Comparison of ENCODE assay signal across 13 mouse cellular contexts in genomic region chr16:93584976-93585702, GRCm38 (mm10). TPM values are rescaled to one million over a fixed set of nuclear protein-coding genes. Genes with fewer than 3 reads are reported as not detected.
DNase-seq lines count a peak whose midpoint lies in the region; ATAC-seq and TF ChIP-seq lines count a peak whose summit lies in the region.
"Had no signal": no experiment of that assay in that cellular context is flagged by ENCODE, and none has a peak within 500 bp of the region (broad histone marks: within the 10 kb centered on the region; RNA-seq: fewer than 3 reads in every experiment).

No protein-coding gene starts in this region.

- H3K9ac ChIP-seq in liver, postnatal 0 days (replicated peaks): no peak overlapping the region
- no peak overlapping the region for H3K9ac ChIP-seq in liver, embryonic 12.5 days
- H3K9ac ChIP-seq: heart, embryonic 13.5 days had no signal

- peak overlapping the region; percentile 52 for H3K4me2 ChIP-seq in liver, postnatal 0 days (ENCODE audit: low read depth, low read length)
- no peak overlapping the region for H3K4me2 ChIP-seq in liver, embryonic 12.5 days
- H3K4me2 ChIP-seq: heart, embryonic 13.5 days had no signal

- TF ChIP-seq EP300 in liver, postnatal 0 days (IDR thresholded peaks at IDR 0.05; ENCODE audit: low read depth): no peak

- TF ChIP-seq CTCF in liver, postnatal 0 days (IDR thresholded peaks at IDR 0.05; ENCODE audit: low read depth): no peak
- TF ChIP-seq CTCF in layer of hippocampus, adult 2 months (conservative IDR thresholded peaks at IDR 0.05): no peak

- peaks cover 12% of the 10 kb centered on the region; the same call in 1 of the 2 replicates for H3K4me1 ChIP-seq in liver, postnatal 0 days (ENCODE audit: insufficient read depth)
- peaks cover 31% of the 10 kb centered on the region for H3K4me1 ChIP-seq in liver, embryonic 12.5 days

- no peaks in the 10 kb centered on the region for H3K27me3 ChIP-seq in liver, postnatal 0 days (ENCODE audit: insufficient read depth, low read length)
- no peaks in the 10 kb centered on the region for H3K27me3 ChIP-seq in liver, embryonic 12.5 days (replicated peaks)
- H3K27me3 ChIP-seq: heart, embryonic 13.5 days had no signal

- intact Hi-C loops in gastrocnemius, postnatal 36 days (cut with DNase I): no loop called here

- 72% methylated on average over 24 of the region's 24 CpGs for WGBS in liver, postnatal 0 days (ENCODE audit: insufficient replicate concordance)
- WGBS in liver, embryonic 12.5 days (ENCODE audit: insufficient replicate concordance): 71% methylated on average over 24 of the region's 24 CpGs

- 0 out of 2 replicates have a peak, but pooled peaks have one; percentile 9 for ATAC-seq in liver, postnatal 0 days
- no peak for ATAC-seq in liver, embryonic 12.5 days
- ATAC-seq in inflammation-experienced regulatory T-cells, adult 6 months: peak; percentile 24
- ATAC-seq: hindbrain, postnatal 0 days had no signal

- DNase-seq in gastrocnemius, postnatal 10 days: peak; percentile 30
- no peak for DNase-seq in gastrocnemius, postnatal 36 days
- no peak for DNase-seq in liver, postnatal 0 days
- DNase-seq in CD4-positive, CD25-positive, alpha-beta regulatory T cell, adult 2 months (ENCODE audit: low read depth, low spot score): peak; percentile 53
- DNase-seq in layer of hippocampus, adult 2 months (ENCODE audit: low spot score in 2 of 2): no peak
- DNase-seq in cerebellum, adult 9-11 months: no peak
- DNase-seq: adrenal gland, postnatal 14 days; cerebellum, adult 11 months; liver had no signal

- peak overlapping the region; percentile 44; the same call in 1 of the 2 replicates for H3K27ac ChIP-seq in liver, postnatal 0 days (ENCODE audit: low read depth)
- H3K27ac ChIP-seq in liver, embryonic 12.5 days: no peak overlapping the region
- H3K27ac ChIP-seq in layer of hippocampus, adult 2 months: no peak overlapping the region
- H3K27ac ChIP-seq: heart, embryonic 13.5 days; hindbrain, postnatal 0 days had no signal

- H3K36me3 ChIP-seq in liver, postnatal 0 days (replicated peaks; ENCODE audit: insufficient read depth, low read length): peaks cover 12% of the 10 kb centered on the region
- peaks cover 22% of the 10 kb centered on the region for H3K36me3 ChIP-seq in liver, embryonic 12.5 days

- H3K4me3 ChIP-seq in liver, postnatal 0 days (ENCODE audit: low read depth, low read length): no peak overlapping the region
- no peak overlapping the region for H3K4me3 ChIP-seq in liver, embryonic 12.5 days
- H3K4me3 ChIP-seq in layer of hippocampus, adult 2 months: no peak overlapping the region
- H3K4me3 ChIP-seq: heart, embryonic 13.5 days had no signal

- H3K9me3 ChIP-seq in liver, postnatal 0 days (ENCODE audit: low read length): no peaks in the 10 kb centered on the region
- no peaks in the 10 kb centered on the region for H3K9me3 ChIP-seq in liver, embryonic 12.5 days (replicated peaks)
- H3K9me3 ChIP-seq: heart, embryonic 13.5 days had no signal

RNA-seq across cellular contexts. Expression of gene Setd4, which starts 18.7 kb away (rescaled TPM):
- total RNA-seq in gastrocnemius, postnatal 10 days (2021): 1 to 10 TPM; 1.7 to 3.2 TPM
- 1 to 10 TPM; 1.0 to 1.4 TPM for total RNA-seq in gastrocnemius, postnatal 36 days (2021)
- polyA plus RNA-seq in liver, postnatal 0 days (2015; fragmentation: Nextera tagmentation; extraction: Ambion mirVana): 6.0 and 6.3 TPM in 2 replicates
- 6.5 and 7.6 TPM in 2 replicates for polyA plus RNA-seq in liver, embryonic 12.5 days (2016; fragmentation: Nextera tagmentation; extraction: Ambion mirVana)
- polyA plus RNA-seq in inflammation-experienced regulatory T-cells, adult 6 months (2017; shearing (Covaris generic)): 10 to 100 TPM; 17.7 to 40.4 (median 40.3) TPM
- 10 to 100 TPM in 1 of 2 experiments, 1 to 10 TPM in 1; 9.6 to 12.9 TPM for total RNA-seq in layer of hippocampus, adult 2 months (2021)

RNA-seq across cellular contexts. Expression of gene Cbr1, which starts 20.5 kb away (rescaled TPM):
- total RNA-seq in gastrocnemius, postnatal 10 days (2021): 10 to 100 TPM; 20.4 to 22.7 TPM
- total RNA-seq in gastrocnemius, postnatal 36 days (2021): 10 to 100 TPM; 19.3 to 24.6 TPM
- 131 and 174 TPM in 2 replicates for polyA plus RNA-seq in liver, postnatal 0 days (2015; fragmentation: Nextera tagmentation; extraction: Ambion mirVana)
- polyA plus RNA-seq in liver, embryonic 12.5 days (2016; fragmentation: Nextera tagmentation; extraction: Ambion mirVana): 24.1 and 28.0 TPM in 2 replicates
- 10 to 100 TPM; 20.1 to 44.4 (median 44.1) TPM for polyA plus RNA-seq in inflammation-experienced regulatory T-cells, adult 6 months (2017; shearing (Covaris generic))
- total RNA-seq in layer of hippocampus, adult 2 months (2021): 10 to 100 TPM; 70.0 to 75.4 TPM

RNA-seq across cellular contexts. Expression of gene Gm5678, which starts 42.8 kb away (rescaled TPM):
- total RNA-seq in gastrocnemius, postnatal 10 days (2021): 1 to 10 TPM; 1.3 to 1.8 TPM
- 1 to 10 TPM in 1 of 2 experiments, under 1 TPM in 1; 0.69 to 1.5 TPM for total RNA-seq in gastrocnemius, postnatal 36 days (2021)
- polyA plus RNA-seq in liver, postnatal 0 days (2015; fragmentation: Nextera tagmentation; extraction: Ambion mirVana): not detected in 2 replicates
- polyA plus RNA-seq in liver, embryonic 12.5 days (2016; fragmentation: Nextera tagmentation; extraction: Ambion mirVana): not detected in 2 replicates
- polyA plus RNA-seq in inflammation-experienced regulatory T-cells, adult 6 months (2017; shearing (Covaris generic)): under 1 TPM in 1 of 3 experiments, not detected in 2; 0.66 TPM
- 1 to 10 TPM; 2.3 to 4.6 TPM for total RNA-seq in layer of hippocampus, adult 2 months (2021)
- total RNA-seq: hindbrain, postnatal 0 days had no signal
- polyA plus RNA-seq: heart, embryonic 13.5 days; hindbrain, postnatal 0 days had no signal

Comparison
In these comparisons a context has a peak if more than half of its experiments do, and no peak if none do; other contexts are left out.
1. DNase-seq: peak in gastrocnemius, postnatal 10 days (single experiment) and CD4-positive, CD25-positive, alpha-beta regulatory T cell, adult 2 months (single experiment); none in gastrocnemius, postnatal 36 days (0 of 2), liver, postnatal 0 days (single experiment), layer of hippocampus, adult 2 months (0 of 2) and cerebellum, adult 9-11 months (single experiment).